14 mouse cellular contexts compared by ENCODE assay signal in the genomic region with DNA sequence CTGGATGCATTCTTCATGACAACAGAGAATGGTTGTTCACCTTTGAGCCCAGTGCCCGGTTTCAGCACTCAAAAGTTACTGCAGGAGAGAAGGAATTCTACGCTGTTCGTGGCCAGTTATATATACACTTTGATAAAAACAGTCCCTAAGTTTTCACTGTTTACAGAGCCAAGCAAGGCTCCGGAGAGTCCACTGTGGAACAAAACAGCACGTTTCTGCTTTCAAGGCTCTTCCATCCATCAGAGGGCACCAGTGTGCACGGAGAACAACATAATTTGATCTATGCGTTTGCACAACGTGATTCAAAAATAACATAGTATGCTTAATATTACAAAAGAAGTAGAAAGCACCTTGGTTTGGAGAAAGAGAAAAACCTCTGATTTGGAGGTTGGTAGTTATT.
A peak's percentile ranks its signal among the peaks of the same experiment; 100 is the strongest.
DNase-seq lines count a peak whose midpoint lies in the region; ATAC-seq and TF ChIP-seq lines count a peak whose summit lies in the region.
"Had no signal": no experiment of that assay in that cellular context is flagged by ENCODE, and none has a peak within 500 bp of the region (broad histone marks: within the 10 kb centered on the region; RNA-seq: fewer than 3 reads in every experiment).

No protein-coding gene starts in this region.

- no peak overlapping the region for H3K4me3 ChIP-seq in forebrain, postnatal 0 days (ENCODE audit: low read depth, low read length)
- H3K4me3 ChIP-seq in forebrain, embryonic 11.5 days (ENCODE audit: low read depth, low read length) = no peak overlapping the region
- H3K4me3 ChIP-seq in left cerebral cortex, adult 2 months = no peak overlapping the region
- H3K4me3 ChIP-seq: limb, embryonic 13.5 days; stomach, embryonic 15.5 days had no signal

- no peak for DNase-seq in forebrain, postnatal 0 days
- no peak for DNase-seq in forebrain, embryonic 11.5 days (ENCODE audit: low spot score)
- no peak for DNase-seq in left cerebral cortex, adult 2 months (ENCODE audit: extremely low spot score in 1 of 2, low spot score in 2 of 2)
- no peak for DNase-seq in left cerebral cortex, adult 11 months (ENCODE audit: low spot score)
- DNase-seq in adrenal gland, postnatal 14 days = peak; percentile 20
- peak; percentile 34 to 64 for DNase-seq in kidney, postnatal 36 days
- DNase-seq in spleen, adult 18-20 months = no peak
- no peak for DNase-seq in cerebellum, postnatal 36 days
- DNase-seq: cerebellum, adult 9-10 months; right cerebral cortex, postnatal 4 days had no signal

- H3K36me3 ChIP-seq in forebrain, postnatal 0 days (ENCODE audit: insufficient read depth) = no peaks in the 10 kb centered on the region
- H3K36me3 ChIP-seq in forebrain, embryonic 11.5 days (ENCODE audit: control insufficient read depth, insufficient read depth, low read length) = no peaks in the 10 kb centered on the region
- H3K36me3 ChIP-seq: limb, embryonic 13.5 days; stomach, embryonic 15.5 days had no signal

- ATAC-seq in forebrain, postnatal 0 days = no peak
- ATAC-seq in forebrain, embryonic 11.5 days (replicated peaks; ENCODE audit: low FRiP score) = no peak
- ATAC-seq: hindbrain, embryonic 16.5 days had no signal

- intact Hi-C loops in left cerebral cortex, adult 2 months (cut with DNase I) = loop anchor here (5.0 kb wide), 1 partner anchor 2001 kb away; no protein-coding TSS in a partner anchor

- 63% methylated on average over 8 of the region's 8 CpGs for WGBS in forebrain, postnatal 0 days
- 81% methylated on average over 8 of the region's 8 CpGs for WGBS in forebrain, embryonic 11.5 days

- no peaks in the 10 kb centered on the region for H3K4me1 ChIP-seq in forebrain, postnatal 0 days (ENCODE audit: insufficient read depth)
- H3K4me1 ChIP-seq in forebrain, embryonic 11.5 days (replicated peaks; ENCODE audit: control insufficient read depth, insufficient read depth, low read length) = no peaks in the 10 kb centered on the region
- H3K4me1 ChIP-seq: limb, embryonic 13.5 days; stomach, embryonic 15.5 days had no signal

- no peak overlapping the region for H3K27ac ChIP-seq in forebrain, postnatal 0 days (ENCODE audit: low read depth, low read length)
- no peak overlapping the region for H3K27ac ChIP-seq in forebrain, embryonic 11.5 days (ENCODE audit: low read depth, low read length)
- H3K27ac ChIP-seq in left cerebral cortex, adult 2 months = no peak overlapping the region
- H3K27ac ChIP-seq: limb, embryonic 13.5 days; macrophage; stomach, embryonic 15.5 days had no signal

- H3K4me2 ChIP-seq in forebrain, postnatal 0 days (ENCODE audit: low read depth) = no peak overlapping the region
- H3K4me2 ChIP-seq in forebrain, embryonic 11.5 days (ENCODE audit: low read depth, low read length, severe bottlenecking) = no peak overlapping the region
- H3K4me2 ChIP-seq: limb, embryonic 13.5 days; stomach, embryonic 15.5 days had no signal

- H3K27me3 ChIP-seq in forebrain, postnatal 0 days (ENCODE audit: insufficient read depth, low read length) = no peaks in the 10 kb centered on the region
- H3K27me3 ChIP-seq in forebrain, embryonic 11.5 days (ENCODE audit: control insufficient read depth, insufficient read depth, low read length) = no peaks in the 10 kb centered on the region
- H3K27me3 ChIP-seq: limb, embryonic 13.5 days; stomach, embryonic 15.5 days had no signal

- no peaks in the 10 kb centered on the region for H3K9me3 ChIP-seq in forebrain, postnatal 0 days (ENCODE audit: low read length)
- no peaks in the 10 kb centered on the region for H3K9me3 ChIP-seq in forebrain, embryonic 11.5 days (ENCODE audit: control insufficient read depth, low read length)
- H3K9me3 ChIP-seq: limb, embryonic 13.5 days; stomach, embryonic 15.5 days had no signal

- TF ChIP-seq CTCF in forebrain, postnatal 0 days (IDR thresholded peaks at IDR 0.05; ENCODE audit: low read depth) = peak; percentile 50
- peak; percentile 53 for TF ChIP-seq CTCF in left cerebral cortex, adult 2 months (IDR thresholded peaks at IDR 0.05)

- H3K9ac ChIP-seq in forebrain, postnatal 0 days = no peak overlapping the region
- H3K9ac ChIP-seq in forebrain, embryonic 11.5 days (ENCODE audit: low read length) = no peak overlapping the region
- H3K9ac ChIP-seq: limb, embryonic 13.5 days; stomach, embryonic 15.5 days had no signal

Comparison
In these comparisons a context has a peak if more than half of its experiments do, and no peak if none do; other contexts are left out.
1. DNase-seq: peak in adrenal gland, postnatal 14 days (single experiment) and kidney, postnatal 36 days (2 of 2); none in forebrain, postnatal 0 days (single experiment), forebrain, embryonic 11.5 days (single experiment), left cerebral cortex, adult 2 months (0 of 2), left cerebral cortex, adult 11 months (single experiment), spleen, adult 18-20 months (0 of 2) and cerebellum, postnatal 36 days (0 of 2).